Mouse (Mus musculus): ENCODE data around the gene Slc25a41. TPM values are rescaled to one million over a fixed set of nuclear protein-coding genes. Genes with fewer than 3 reads are reported as not detected.

Slc25a41 gene
- polyA plus RNA-seq, 1 experiment from 2014 or later = not detected

- Histone ChIP-seq H3K9me3 (ENCODE audit: control insufficient read depth, low read length) (no peaks in the 10 kb centered on the region), H3K9ac (replicated peaks; ENCODE audit: low read depth, low read length) (no peak within 1 kb of the TSS), H3K36me3 (ENCODE audit: control insufficient read depth, insufficient read depth) (peaks cover 24% of the 10 kb centered on the region), H3K4me3 (replicated peaks; ENCODE audit: low read length) (no peak within 1 kb of the TSS), H3K27ac (ENCODE audit: low read length) (no peak within 1 kb of the TSS), H3K4me1 (replicated peaks; ENCODE audit: control insufficient read depth, insufficient read depth, low read length) (peaks cover 8% of the 10 kb centered on the region), H3K27me3 (replicated peaks; ENCODE audit: control insufficient read depth, insufficient read depth, low read length) (no peaks in the 10 kb centered on the region), H3K4me2 (ENCODE audit: low read length) (no peak within 1 kb of the TSS)
- ATAC-seq = no peak
- WGBS = 90% methylated on average over 9 of the region's 9 CpGs
Observed at GRCm38 (mm10) chr17:56999968-57000609, 41.4 kb downstream of the Slc25a41 start, which contains the start of gene Pspn. TSS of gene Pspn (minus strand) at chr17:57000018.

GRCm38 (mm10) chr17:56999414-56999813 lies 42.0 kb downstream of the Slc25a41 start:
- H3K4me3 ChIP-seq (replicated peaks; ENCODE audit: low read length) = no peak overlapping the region
- no peak overlapping the region for H3K4me2 ChIP-seq (ENCODE audit: low read length)
- H3K27ac ChIP-seq (ENCODE audit: low read length) = no peak overlapping the region
- peaks cover 8% of the 10 kb centered on the region for H3K4me1 ChIP-seq (replicated peaks; ENCODE audit: control insufficient read depth, insufficient read depth, low read length)
- no peak overlapping the region for H3K9ac ChIP-seq (replicated peaks; ENCODE audit: low read depth, low read length)
- 96% methylated on average over 9 of the region's 9 CpGs for WGBS
- peaks cover 26% of the 10 kb centered on the region for H3K36me3 ChIP-seq (ENCODE audit: control insufficient read depth, insufficient read depth)
- ATAC-seq = no peak
- H3K9me3 ChIP-seq (ENCODE audit: control insufficient read depth, low read length) = no peaks in the 10 kb centered on the region
- no peaks in the 10 kb centered on the region for H3K27me3 ChIP-seq (replicated peaks; ENCODE audit: control insufficient read depth, insufficient read depth, low read length)

GRCm38 (mm10) chr17:56997029-56997667 lies 44.3 kb downstream of the Slc25a41 start, which contains the start of gene Alkbh7:
TSS of gene Alkbh7 (plus strand) at chr17:56997339.
- H3K4me1 ChIP-seq (replicated peaks; ENCODE audit: control insufficient read depth, insufficient read depth, low read length) = peaks cover 11% of the 10 kb centered on the region
- no peaks in the 10 kb centered on the region for H3K9me3 ChIP-seq (ENCODE audit: control insufficient read depth, low read length)
- H3K4me3 ChIP-seq (replicated peaks; ENCODE audit: low read length) = peak within 1 kb of the TSS; percentile 51
- H3K27me3 ChIP-seq (replicated peaks; ENCODE audit: control insufficient read depth, insufficient read depth, low read length) = no peaks in the 10 kb centered on the region
- H3K9ac ChIP-seq (replicated peaks; ENCODE audit: low read depth, low read length) = peak within 1 kb of the TSS; percentile 57
- ATAC-seq = peak; percentile 98
- under 1% methylated on average over 38 of the region's 38 CpGs for WGBS
- peak within 1 kb of the TSS; percentile 29 for H3K27ac ChIP-seq (ENCODE audit: low read length)
- H3K36me3 ChIP-seq (ENCODE audit: control insufficient read depth, insufficient read depth) = peaks cover 25% of the 10 kb centered on the region
- H3K4me2 ChIP-seq (ENCODE audit: low read length) = peak within 1 kb of the TSS; percentile 69

GRCm38 (mm10) chr17:56996506-56996905 lies 44.9 kb downstream of the Slc25a41 start:
- no peak overlapping the region for H3K27ac ChIP-seq (ENCODE audit: low read length)

GRCm38 (mm10) chr17:56995046-56995445 lies 46.4 kb downstream of the Slc25a41 start:
- no peak overlapping the region for H3K27ac ChIP-seq (ENCODE audit: low read length)
- peaks cover 25% of the 10 kb centered on the region for H3K36me3 ChIP-seq (ENCODE audit: control insufficient read depth, insufficient read depth)
- H3K9ac ChIP-seq (replicated peaks; ENCODE audit: low read depth, low read length) = no peak overlapping the region
- no peak for ATAC-seq
- no peak overlapping the region for H3K4me2 ChIP-seq (ENCODE audit: low read length)
- H3K4me1 ChIP-seq (replicated peaks; ENCODE audit: control insufficient read depth, insufficient read depth, low read length) = peaks cover 18% of the 10 kb centered on the region
- 92% methylated on average over 8 of the region's 8 CpGs for WGBS
- H3K27me3 ChIP-seq (replicated peaks; ENCODE audit: control insufficient read depth, insufficient read depth, low read length) = no peaks in the 10 kb centered on the region
- H3K4me3 ChIP-seq (replicated peaks; ENCODE audit: low read length) = no peak overlapping the region
- H3K9me3 ChIP-seq (ENCODE audit: control insufficient read depth, low read length) = no peaks in the 10 kb centered on the region

More at GRCm38 (mm10) chr17:56996506-56996905, 44.9 kb downstream of the Slc25a41 start:
- WGBS = 81% methylated on average over 2 of the region's 2 CpGs
- Histone ChIP-seq H3K4me3 (replicated peaks; ENCODE audit: low read length) (no peak overlapping the region), H3K4me1 (replicated peaks; ENCODE audit: control insufficient read depth, insufficient read depth, low read length) (peaks cover 11% of the 10 kb centered on the region), H3K4me2 (ENCODE audit: low read length) (no peak overlapping the region), H3K9ac (replicated peaks; ENCODE audit: low read depth, low read length) (no peak overlapping the region), H3K9me3 (ENCODE audit: control insufficient read depth, low read length) (no peaks in the 10 kb centered on the region), H3K36me3 (ENCODE audit: control insufficient read depth, insufficient read depth) (peaks cover 25% of the 10 kb centered on the region), H3K27me3 (replicated peaks; ENCODE audit: control insufficient read depth, insufficient read depth, low read length) (no peaks in the 10 kb centered on the region)
- no peak for ATAC-seq

- Histone ChIP-seq H3K9me3 (ENCODE audit: control insufficient read depth, low read length) (no peaks in the 10 kb centered on the region), H3K27me3 (replicated peaks; ENCODE audit: control insufficient read depth, insufficient read depth, low read length) (no peaks in the 10 kb centered on the region), H3K36me3 (ENCODE audit: control insufficient read depth, insufficient read depth) (peaks cover 20% of the 10 kb centered on the region), H3K4me3 (replicated peaks; ENCODE audit: low read length) (peak overlapping the region; percentile 69), H3K27ac (ENCODE audit: low read length) (no peak overlapping the region), H3K4me2 (ENCODE audit: low read length) (peak overlapping the region; percentile 90), H3K9ac (replicated peaks; ENCODE audit: low read depth, low read length) (peak overlapping the region; percentile 85), H3K4me1 (replicated peaks; ENCODE audit: control insufficient read depth, insufficient read depth, low read length) (peaks cover 13% of the 10 kb centered on the region)
- ATAC-seq = no peak
- 70% methylated on average over 2 of the region's 2 CpGs for WGBS
Observed at GRCm38 (mm10) chr17:56990966-56991365, 50.5 kb downstream of the Slc25a41 start.

- Histone ChIP-seq H3K4me3 (replicated peaks; ENCODE audit: low read length) (peak within 1 kb of the TSS; percentile 69), H3K27ac (ENCODE audit: low read length) (peak within 1 kb of the TSS; percentile 73), H3K27me3 (replicated peaks; ENCODE audit: control insufficient read depth, insufficient read depth, low read length) (no peaks in the 10 kb centered on the region), H3K36me3 (ENCODE audit: control insufficient read depth, insufficient read depth) (peaks cover 13% of the 10 kb centered on the region), H3K4me2 (ENCODE audit: low read length) (peak within 1 kb of the TSS; percentile 90), H3K9ac (replicated peaks; ENCODE audit: low read depth, low read length) (peak within 1 kb of the TSS; percentile 85), H3K9me3 (ENCODE audit: control insufficient read depth, low read length) (no peaks in the 10 kb centered on the region), H3K4me1 (replicated peaks; ENCODE audit: control insufficient read depth, insufficient read depth, low read length) (peaks cover 13% of the 10 kb centered on the region)
- WGBS = under 1% methylated on average over 52 of the region's 52 CpGs
- ATAC-seq = peak; percentile 98
Observed at GRCm38 (mm10) chr17:56990115-56990746, 51.2 kb downstream of the Slc25a41 start, which contains the start of gene Clpp. TSS of gene Clpp (plus strand) at chr17:56990305.

- Histone ChIP-seq H3K36me3 (ENCODE audit: control insufficient read depth, insufficient read depth) (peaks cover 8% of the 10 kb centered on the region; the same call in 1 of the 2 replicates), H3K9ac (replicated peaks; ENCODE audit: low read depth, low read length) (peak overlapping the region; percentile 85), H3K27me3 (replicated peaks; ENCODE audit: control insufficient read depth, insufficient read depth, low read length) (no peaks in the 10 kb centered on the region), H3K4me2 (ENCODE audit: low read length) (peak overlapping the region; percentile 90), H3K9me3 (ENCODE audit: control insufficient read depth, low read length) (no peaks in the 10 kb centered on the region), H3K27ac (ENCODE audit: low read length) (peak overlapping the region; percentile 73), H3K4me1 (replicated peaks; ENCODE audit: control insufficient read depth, insufficient read depth, low read length) (peaks cover 13% of the 10 kb centered on the region), H3K4me3 (replicated peaks; ENCODE audit: low read length) (peak overlapping the region; percentile 69)
- WGBS = 2% methylated on average over 25 of the region's 25 CpGs
- ATAC-seq = peak; percentile 93
Observed at GRCm38 (mm10) chr17:56989467-56990114, 51.9 kb downstream of the Slc25a41 start.
